Mouse (Mus musculus) ovary, postnatal 36 days (tissue): Measurements from ENCODE around the gene AY761185.
"Not testable (repeated sequence)": the region's sequence is repeated elsewhere in the genome, so short reads cannot be mapped to it uniquely, and the experiment has no call there.

Experiments
- DNase-seq: peaks from one replicate; pipeline ENCODE4 v3.0.0; 2022; ENCODE audit warnings: low spot score, mixed read lengths

Gene AY761185

GRCm38 (mm10) chr8:20944610-20945009, at the start of gene AY761185:
Gene AY761185, minus strand, starts transcription at chr8:20944710.
- no peak for DNase-seq

GRCm38 (mm10) chr8:20994042-20994441, 49.5 kb upstream of the AY761185 start:
- DNase-seq, result not testable (repeated sequence)

GRCm38 (mm10) chr8:20979846-20980245, 35.3 kb upstream of the AY761185 start:
- DNase-seq, result no peak

GRCm38 (mm10) chr8:20964531-20964930, 20.0 kb upstream of the AY761185 start:
- no peak for DNase-seq

- DNase-seq, result no peak
Observed at GRCm38 (mm10) chr8:20921971-20922370, 22.5 kb downstream of the AY761185 start, which contains the start of gene Gm6040. Gene Gm6040, minus strand, starts transcription at chr8:20922071.

GRCm38 (mm10) chr8:20912288-20912687, 32.2 kb downstream of the AY761185 start:
- DNase-seq, result no peak

- no peak for DNase-seq
Observed at GRCm38 (mm10) chr8:20908256-20908655, 36.3 kb downstream of the AY761185 start.

- DNase-seq, result no peak
Observed at GRCm38 (mm10) chr8:20907119-20907518, 37.4 kb downstream of the AY761185 start.

DNA sequence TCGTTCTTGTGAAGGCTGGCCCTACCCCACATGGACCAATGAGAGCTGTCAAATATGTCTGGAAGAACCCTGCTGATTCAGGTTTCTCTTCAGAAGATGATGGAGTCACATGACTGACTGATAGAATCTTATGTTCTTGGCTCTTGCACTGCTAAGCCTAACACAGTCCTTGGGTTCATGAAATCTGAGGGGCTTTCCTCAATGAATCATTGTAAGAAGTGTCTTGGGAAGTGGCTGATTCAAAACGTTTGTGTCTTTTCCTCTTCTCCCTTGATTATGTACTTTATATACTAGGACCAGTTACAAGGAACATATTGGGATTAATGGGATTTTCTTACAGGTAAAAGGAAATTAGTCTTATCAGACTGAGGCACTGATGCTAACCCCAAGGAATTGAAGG, 42.0 kb downstream of the AY761185 start, which contains the start of gene Gm15056:
Gm15056 (minus strand) TSS at position 101 of the 400 bp plus-strand sequence.
- DNase-seq, result no peak
